Mouse (Mus musculus) adrenal gland, postnatal 10 days (tissue): ENCODE results near the gene Ergic2. TPM values are rescaled to one million over a fixed set of nuclear protein-coding genes. Genes with fewer than 3 reads are reported as not detected.
A peak's percentile ranks its signal among the peaks of the same experiment; 100 is the strongest.

ENCODE experiments used
- DNase-seq: peaks from one replicate; pipeline ENCODE4 v3.0.0; 2021; ENCODE audit warnings: mixed read lengths
- long read RNA-seq, 2 experiments: library from polyadenylated mRNA; stranded (forward); transcript quantifications; one replicate each; pipeline ENCODE4 v2.0.0; 2021
- total RNA-seq, 2 experiments: library from RNA; stranded (reverse); gene quantifications; 2 replicates each; pipeline ENCODE4 v1.2.3; 2021

The Ergic2 gene
- total RNA-seq: 10 to 100 TPM; 67.7 to 71.7 TPM
- long read RNA-seq, experiment 1, full-length matches to known transcripts: 76 of 105 reads
- long read RNA-seq, experiment 1, partial matches to known transcripts: 3 of 105 reads
- long read RNA-seq, experiment 1, other reads (novel, unspliced or antisense): 26 of 105 reads
- long read RNA-seq, experiment 2, full-length matches to known transcripts: 30 of 44 reads
- long read RNA-seq, experiment 2, partial matches to known transcripts: 2 of 44 reads
- long read RNA-seq, experiment 2, other reads (novel, unspliced or antisense): 12 of 44 reads

DNA sequence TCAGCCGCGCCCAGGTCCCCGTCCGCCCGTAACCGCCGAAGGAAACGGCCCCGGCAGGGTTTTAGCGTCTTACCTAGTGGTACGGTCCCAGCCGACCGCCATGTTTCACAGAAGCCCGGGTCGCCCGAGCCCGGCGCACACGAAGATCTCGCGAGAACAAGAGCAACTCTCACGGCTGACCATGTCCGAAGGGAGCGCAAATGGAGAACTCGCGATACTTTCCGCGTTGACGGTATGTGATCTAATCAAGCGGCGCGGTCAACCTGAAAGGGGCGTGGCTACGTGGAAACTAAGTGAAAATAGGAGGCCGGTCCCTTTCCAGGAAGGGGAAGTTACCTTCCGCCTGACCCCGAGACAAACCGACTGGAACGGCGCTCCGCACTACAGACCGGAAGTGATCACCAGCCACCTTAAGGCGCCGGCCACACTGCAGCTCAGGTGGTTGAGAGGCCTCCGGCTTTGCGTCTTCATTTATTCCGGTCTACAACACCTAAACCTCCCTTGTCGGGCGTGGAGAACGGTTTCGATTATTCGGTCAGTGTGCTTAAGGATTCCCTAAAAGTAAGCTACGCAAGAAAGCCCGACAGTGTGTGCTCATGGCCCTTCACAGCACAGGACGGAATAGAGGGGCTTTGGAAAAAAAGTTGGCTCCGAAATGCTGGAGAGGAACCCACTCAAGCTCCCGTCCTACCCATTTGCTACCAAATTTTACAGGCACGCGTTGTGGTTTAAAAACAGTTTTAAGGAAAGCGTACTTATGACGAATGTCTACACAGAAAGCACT, at the start of gene Ergic2:
Ergic2 (minus strand) TSS at position 478 of the 784 bp plus-strand sequence.
- DNase-seq: peak; percentile 97

DNA sequence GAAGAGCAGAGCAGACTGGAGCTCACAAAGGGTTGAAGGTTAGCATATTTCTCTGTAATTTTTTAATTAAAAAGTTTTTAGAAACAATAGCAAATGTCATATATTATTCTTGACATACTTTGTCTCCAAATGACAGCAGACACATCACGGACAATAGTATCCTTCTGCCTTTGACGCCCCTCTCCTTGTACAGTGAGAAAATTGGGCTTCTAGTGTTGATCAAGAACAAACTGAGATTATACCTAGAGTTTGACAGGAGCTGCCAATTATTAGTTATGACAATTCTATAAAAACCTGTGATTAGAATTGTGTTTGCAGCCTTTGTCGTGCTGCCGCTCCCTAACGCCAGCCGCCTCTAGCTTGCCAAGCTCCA, 48.5 kb upstream of the Ergic2 start:
- DNase-seq: no peak

DNA sequence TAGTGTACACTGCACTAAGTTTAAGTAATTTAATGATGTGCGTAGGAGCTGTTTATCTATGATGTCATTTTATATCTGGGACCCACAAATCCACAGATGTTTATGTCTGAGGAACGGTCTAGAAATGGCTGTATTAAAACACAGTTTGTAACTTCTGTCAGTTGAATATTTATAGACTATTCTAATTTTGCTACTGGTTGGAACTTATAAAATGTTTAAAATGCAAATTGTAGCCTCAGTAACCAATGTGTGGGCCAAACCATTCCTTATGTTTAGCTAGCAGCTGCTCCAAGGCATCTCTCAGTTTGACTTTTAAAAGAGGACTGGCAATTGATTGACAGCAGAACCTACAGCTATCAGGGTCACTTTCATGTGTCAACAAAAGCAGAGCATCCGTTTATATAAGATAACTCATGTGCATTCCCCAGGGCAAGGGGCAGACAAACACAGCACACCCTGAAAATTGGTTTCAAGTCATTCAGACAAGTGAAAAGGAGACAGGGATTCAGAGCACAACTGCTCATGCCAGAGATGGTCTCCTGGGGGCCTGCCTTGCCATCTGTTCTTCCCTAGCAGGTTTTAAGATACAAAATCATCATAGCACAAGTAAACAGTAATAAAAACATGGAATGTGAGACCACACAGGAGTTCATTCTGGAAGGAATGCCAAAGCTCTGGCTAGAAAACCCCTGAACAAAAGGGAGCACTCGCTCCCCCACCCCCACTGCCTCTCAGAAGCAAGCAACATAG, 48.0 kb upstream of the Ergic2 start:
- no peak for DNase-seq

DNA sequence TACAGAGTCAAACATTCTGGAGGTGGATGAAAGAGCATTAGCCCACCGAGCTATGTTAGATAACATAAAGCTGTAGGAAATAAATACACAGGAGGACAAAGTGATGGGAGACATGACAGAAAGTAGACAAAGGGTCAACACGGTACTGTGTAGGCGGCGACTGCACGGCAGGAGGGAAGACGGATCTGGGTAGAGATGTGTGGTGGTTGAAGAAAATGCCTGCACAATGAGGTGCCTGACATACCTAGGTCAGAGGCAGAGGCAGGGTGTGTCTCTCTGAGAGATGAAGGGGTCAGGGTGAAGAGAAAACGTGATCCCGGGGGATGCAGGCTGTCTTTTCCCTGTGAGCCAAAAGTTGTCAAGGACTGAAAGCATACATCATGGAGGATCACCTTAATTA, 46.9 kb upstream of the Ergic2 start:
- DNase-seq: no peak

DNA sequence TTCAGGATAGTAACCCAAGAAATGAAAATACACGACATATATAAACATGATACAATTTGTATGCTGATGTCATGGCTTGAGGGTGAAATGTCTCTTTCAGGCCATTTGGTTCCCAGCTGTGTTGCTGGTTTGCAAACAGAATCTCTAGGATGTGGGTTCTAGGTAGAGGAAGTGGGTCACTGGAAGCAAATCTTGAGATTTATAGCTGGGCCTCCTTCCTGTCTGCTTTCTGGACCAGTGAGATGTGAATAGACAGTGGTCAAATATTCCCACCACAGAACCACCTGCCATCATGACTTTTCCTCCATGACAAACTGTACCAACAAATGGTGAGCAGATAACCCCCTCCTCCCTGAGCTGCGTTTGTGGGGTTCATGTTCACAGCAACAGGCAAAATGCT, 45.6 kb upstream of the Ergic2 start:
- no peak for DNase-seq

DNA sequence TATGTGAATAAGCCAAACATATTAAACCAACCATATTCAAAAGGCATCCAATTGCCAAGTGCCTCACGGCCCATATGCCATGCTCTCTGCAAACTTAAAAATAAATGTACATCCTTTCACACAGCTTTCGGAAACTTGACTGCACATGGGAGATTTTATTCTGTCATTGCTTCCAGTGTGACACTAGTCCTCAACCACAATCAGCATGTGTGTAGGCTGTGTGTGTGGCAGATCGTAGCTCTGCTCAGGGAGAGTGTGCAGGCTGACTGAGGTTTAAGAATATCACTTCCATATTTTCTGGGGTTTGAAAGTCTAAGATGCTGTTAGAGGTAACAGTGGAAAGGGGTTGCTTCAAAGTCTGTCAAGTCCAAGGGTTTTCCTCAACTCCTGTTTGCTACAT, 43.9 kb upstream of the Ergic2 start:
- DNase-seq: no peak

DNA sequence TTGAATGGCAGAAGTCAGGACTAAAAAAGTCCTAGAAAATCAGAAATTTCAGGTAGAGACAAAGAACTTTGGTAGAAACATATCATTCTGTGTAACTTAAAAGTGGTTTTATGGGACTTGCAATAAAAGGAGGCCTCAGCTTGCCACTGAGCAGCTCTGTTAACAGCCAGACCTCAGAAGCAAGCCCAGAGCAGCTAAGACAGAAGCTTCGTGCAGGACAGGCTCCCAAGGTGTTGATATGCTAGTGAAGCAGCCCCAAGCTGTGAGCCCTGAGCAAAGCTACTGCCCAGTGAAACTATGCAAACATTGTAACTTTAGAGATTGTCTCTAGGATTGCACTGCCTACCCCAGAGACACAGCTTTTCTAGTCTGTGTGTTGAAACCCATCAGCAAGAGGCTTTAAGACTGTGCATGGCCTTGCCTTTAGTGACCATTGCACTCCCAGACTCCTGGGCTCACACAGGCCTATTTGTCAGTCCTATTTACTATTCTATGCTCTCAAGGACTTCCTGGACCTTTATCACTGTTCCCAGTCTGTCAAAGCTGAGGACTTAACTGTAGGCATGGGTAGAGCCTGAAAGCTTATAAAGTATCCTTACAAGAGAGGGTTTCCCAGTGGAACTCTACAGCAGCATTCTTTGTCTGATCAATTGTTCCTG, 43.4 kb upstream of the Ergic2 start:
- DNase-seq: no peak

DNA sequence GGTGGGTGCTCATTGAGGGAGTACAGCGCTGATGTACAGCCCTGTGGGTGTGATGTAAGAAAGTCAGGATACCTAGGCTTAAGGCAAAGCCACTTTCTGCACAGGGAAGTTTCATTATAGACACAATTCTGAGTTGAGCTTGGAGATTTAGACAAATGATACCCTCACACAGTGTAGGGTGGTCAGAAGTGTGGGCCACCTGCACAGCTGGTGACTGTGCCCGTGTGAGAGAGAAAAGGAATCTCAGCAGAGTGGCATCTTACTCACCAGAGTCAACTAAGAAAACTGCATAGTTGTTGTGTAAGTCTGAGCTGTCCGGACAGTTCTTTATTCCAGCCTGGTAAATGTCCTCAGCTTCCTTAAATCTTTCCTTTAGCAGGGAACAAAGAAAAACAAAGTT, 37.0 kb upstream of the Ergic2 start:
- DNase-seq: no peak

DNA sequence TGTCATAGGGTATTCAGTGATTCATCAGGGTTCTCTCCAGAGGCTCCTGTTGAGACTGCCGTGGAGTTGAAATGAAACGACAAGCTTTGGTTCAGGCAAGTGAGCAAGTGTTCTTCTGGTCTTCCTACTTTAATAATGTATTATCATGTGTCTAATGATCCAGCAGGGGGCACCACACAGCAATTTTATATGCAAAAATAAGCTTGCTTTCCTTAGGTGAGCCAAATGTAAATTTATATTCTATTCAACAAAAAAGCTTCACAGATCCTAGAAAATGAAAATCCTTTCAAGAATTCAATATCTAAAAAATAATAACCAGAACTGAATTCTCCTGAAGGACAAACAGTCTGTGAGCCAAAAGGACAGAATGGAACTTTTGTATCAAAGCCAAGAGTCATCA, 36.5 kb upstream of the Ergic2 start:
- DNase-seq: peak; percentile 70

DNA sequence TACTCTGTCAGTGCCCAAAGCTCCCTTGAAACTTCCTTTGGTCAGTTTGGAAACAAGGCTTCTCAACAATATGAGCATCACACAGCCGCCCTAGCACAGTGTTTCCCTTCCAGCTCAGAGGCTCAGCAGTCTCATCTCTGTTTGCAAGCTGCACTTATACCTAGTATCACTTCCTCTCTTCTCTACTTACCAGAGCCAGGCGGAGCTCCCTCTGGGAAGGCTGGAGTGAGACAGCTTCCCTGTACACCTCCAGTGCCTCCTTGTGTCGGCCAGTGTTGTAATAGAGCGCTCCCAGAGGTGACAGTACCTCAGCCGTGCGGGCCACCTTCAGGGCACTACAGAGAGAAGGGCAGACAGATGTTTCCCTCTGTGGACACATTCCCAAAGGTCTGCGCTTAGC, 34.4 kb upstream of the Ergic2 start:
- DNase-seq: no peak

DNA sequence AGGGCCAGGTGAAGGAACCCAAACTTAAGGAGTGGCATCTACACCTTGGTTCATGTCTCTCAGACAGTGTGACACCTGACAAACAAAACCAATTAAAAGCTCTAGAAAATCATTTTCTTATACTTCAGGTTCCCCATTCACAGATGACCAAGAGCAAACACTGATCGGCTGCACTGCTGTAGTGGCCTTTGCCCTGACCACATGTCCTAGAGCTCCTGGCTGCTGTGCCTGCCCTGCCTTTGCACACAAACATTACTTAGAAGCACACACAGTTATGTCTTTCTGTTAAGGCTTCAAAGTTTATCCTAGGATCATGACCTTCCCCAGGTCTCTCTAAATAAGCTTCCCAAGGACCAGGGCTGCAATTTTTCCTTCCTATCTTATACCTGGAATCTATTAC, 32.7 kb upstream of the Ergic2 start:
- no peak for DNase-seq

DNA sequence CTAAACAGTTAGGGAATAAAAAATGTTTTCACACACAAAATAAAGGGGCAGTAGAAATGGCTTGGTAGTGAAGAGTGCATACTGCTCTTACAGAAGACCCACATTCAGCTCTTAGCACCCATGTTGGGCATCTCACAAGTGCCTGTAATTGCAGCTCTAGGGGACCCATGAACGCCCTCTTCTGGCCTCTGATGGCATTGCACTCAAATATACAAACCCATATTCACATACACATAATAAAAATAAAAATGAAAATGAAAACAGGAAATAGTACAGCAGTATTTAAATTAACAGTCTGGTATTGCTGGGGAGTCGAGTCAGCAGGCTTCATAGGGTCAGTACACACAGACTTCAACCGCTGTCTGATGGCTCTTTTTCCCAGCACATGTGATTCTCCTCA, 30.1 kb upstream of the Ergic2 start:
- DNase-seq: no peak

DNA sequence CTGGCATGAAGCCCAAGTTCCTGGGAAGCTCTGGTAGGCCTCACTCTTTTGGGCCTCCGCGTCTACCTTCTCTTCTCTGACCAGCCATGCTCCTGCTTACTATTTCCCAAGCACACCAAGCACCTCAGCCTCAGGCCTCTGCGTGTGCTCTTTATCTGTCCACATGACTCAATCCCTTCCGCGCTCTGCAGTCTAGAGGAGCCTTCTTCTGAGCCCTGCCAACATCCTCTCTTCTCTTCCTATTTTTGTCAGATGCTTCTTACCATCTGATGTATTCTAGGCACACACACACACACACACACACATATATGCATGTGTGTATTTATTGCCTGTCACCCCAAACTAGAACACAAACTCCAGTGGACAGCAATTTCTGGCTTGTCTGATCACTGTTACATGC, 29.5 kb upstream of the Ergic2 start:
- no peak for DNase-seq

DNA sequence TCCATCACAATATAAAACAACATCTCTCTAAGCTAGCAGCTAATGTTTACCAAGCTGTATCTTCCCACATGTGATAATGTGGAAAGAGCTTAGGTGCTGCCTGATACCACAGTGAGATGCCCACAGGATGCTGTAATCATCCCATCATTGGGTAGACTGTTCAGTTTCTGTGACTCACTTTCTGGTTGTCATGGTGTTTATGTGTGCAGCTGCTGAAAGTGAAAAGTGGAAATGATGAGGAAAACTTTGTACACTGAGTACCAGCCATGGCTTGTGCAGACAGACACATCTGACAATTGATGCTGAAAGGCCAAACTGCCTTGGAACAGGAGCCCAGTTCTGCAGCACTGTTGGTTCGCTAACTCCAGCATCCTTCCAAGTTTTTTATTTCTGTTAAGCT, 27.1 kb upstream of the Ergic2 start:
- no peak for DNase-seq

DNA sequence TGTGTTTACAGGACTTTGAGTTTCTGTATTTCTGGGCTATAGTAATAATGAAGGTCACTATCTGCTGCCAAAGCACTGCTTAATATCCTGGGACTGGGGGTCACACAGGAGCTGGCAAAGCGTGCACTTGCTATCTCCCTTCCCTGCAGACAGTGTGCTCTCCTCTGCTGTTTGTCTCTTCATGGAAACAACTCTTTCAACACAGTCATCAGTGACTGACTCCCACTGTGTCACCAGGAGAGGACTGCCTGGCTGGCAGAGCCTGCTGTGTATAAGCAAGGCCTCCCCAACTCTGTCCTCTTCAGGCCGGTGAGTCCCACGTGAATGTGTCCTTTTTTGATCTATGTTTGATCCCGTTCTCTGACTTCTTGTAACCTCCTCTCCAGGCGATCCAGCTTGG, 25.3 kb upstream of the Ergic2 start:
- DNase-seq: no peak

DNA sequence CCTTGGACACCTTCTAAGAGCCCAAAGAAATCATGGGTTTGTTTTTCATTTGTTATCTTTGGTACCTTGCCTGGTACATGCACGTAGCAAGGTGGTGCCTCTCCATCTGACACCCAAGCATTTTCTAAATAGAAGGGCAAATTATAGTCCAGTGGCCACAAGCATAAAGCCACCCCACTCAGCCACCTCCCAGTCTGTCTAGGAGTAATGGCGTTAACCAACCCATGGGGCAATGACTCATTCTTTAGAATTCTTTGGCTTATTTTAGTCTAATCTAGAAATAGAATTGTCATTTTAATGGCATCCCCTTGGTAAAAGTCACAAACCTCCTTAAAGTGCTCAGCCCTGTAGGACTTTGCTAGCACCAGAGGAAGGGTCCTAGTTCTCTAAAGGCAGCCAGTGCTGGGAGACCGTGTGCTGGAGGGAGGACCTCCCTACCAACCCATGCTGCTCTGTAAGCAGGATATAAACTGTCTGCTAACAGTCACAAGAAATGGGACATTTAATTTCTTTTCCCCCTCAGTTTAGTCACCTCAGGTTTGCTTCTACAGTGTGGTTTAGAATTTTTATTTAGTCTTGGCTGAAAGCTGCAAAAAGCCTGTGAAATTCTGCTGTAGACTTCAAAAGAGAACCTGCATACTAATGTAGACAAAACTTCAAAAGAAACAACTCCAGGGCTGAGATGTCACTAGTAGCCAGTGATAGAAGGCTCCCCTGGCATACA, 22.1 kb upstream of the Ergic2 start:
- no peak for DNase-seq

DNA sequence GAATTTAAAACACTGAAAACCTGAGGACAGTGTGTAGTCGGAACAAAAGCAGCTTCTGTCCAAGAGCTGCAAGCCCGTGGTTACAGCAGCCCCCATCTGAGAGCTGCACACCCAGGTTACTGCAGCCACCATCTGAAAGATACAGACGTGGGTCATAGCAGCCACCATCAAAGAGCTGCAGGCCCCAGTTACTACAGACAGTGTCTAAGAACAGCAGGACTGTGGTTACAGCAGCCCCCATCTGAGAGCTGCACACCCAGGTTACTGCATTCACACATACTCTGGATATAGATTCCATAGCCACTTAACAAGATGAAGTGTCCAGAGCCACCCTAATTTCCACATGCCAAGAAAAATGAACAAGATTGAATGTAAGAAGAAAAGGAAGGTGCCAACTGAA, 15.4 kb upstream of the Ergic2 start:
- no peak for DNase-seq

DNA sequence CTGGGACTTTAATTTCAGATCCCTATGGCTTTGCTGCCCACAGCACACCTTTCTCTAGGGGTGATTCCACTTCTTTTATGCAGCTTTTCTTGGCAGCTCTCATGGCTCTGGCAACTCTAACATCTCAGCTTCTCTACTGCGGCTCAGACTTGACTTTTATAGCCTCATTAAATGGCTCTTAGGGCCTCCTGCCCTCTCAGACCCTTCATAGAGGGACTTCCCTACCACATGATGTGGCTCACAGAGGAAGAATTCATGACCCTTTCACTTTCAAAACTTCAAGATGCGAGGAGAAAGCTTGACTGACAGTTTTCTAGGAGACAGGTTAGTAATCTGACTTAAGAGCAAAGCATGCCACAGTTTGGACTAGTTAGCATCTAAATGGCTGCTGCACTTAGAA, 10.5 kb upstream of the Ergic2 start:
- DNase-seq: no peak

DNA sequence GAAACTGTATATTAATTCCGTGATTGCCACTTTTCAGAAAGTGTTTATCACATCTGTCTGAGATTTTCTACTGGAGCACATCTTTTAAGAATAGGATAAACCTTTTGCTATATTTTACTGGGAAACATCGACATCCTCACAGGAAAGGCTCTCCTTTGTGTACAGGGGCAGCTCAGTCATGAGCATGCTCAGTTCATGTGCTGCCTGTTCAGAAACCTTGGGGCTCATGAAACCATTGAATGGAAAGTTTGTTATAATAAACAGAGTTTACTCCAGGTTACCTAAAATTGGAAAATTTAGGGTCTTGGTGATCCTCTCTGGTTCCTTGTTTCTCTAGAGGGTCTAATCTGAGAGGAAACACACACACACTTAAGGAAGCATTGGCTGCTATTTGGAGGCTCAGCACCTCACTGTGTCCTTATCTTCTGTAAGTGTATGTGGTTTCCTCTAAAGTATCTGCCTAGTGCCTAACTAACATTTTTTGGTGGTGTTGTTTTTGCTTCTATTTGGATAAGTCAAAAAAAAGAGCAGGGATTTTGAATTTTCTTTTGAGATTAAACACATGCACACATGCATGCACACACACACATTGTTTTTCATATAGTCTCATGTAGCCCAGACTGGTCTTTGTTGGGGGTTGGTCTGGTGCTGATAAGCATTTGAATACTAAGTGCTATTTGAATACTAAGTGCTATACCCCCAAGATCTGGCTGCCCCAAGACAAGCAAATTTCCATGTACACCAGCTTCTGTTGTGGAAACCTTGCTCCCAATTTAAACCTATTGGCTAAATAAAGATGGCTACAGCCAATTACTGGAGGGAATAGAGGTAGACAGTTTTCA, 6.3 kb upstream of the Ergic2 start:
- DNase-seq: no peak

DNA sequence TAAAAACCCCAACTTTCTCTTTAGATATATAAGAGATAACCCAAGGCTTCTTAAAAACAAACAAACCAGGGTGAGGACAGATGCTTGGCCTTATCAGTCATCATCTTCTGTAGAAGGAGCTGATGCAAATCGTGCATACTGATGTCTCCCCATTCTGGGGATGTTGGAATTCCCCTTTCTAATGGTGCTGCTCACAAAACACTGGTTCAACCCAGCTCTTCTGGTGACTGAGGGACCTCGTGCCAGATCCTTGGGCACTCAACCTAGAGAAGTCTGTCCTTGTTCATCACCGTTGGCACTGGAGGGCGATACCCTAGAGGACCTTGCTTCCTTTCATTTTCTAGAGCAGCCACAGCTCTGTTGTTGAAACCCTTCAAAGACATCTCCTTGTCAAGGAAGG, 4.6 kb upstream of the Ergic2 start:
- no peak for DNase-seq

DNA sequence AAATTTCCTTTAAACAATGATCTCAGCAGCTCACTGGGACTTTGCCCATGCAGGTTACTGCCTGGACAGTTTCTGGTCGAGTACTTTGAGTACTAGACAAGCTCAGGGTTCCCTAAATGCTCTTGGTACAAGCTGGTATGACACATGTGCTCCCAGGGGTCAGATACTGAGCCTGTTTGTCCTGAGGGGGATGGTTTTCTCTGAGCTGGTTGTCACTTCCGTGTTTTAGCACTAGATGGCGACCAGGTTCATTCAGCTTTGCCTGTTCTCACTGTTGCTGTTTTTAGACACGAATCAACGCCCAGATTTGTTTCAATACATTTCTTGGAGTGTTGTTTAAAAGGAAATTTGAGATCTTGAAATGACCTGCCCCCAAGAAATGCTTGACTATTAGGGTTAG, 2.6 kb upstream of the Ergic2 start:
- peak; percentile 62 for DNase-seq
